Mouse (Mus musculus) E14TG2a.4 (cell line): ENCODE results near the gene Qrfpr.

Experiments
- CTCF ChIP-seq: conservative IDR thresholded peaks from 2 replicates; pipeline ENCODE4 v1.5.1; 2014; ENCODE audit warnings: low read length
- NANOG ChIP-seq: IDR thresholded peaks from 2 replicates; pipeline ENCODE4 v1.6.1; 2014; ENCODE audit warnings: borderline replicate concordance, low read length, mixed read lengths
- POU5F1 ChIP-seq: IDR thresholded peaks from 2 replicates; pipeline ENCODE4 v1.6.1; 2014; ENCODE audit warnings: low read length, borderline replicate concordance

GRCm38 (mm10) chr3:36209776-36210555 is 12.1 kb downstream of the Qrfpr start:
- no peak; the same call in 1 of the 2 replicates for TF ChIP-seq CTCF
- TF ChIP-seq NANOG = no peak
- TF ChIP-seq POU5F1 = no peak
